Mouse (Mus musculus): ENCODE data around the gene Aff1.

The Aff1 gene

DNA sequence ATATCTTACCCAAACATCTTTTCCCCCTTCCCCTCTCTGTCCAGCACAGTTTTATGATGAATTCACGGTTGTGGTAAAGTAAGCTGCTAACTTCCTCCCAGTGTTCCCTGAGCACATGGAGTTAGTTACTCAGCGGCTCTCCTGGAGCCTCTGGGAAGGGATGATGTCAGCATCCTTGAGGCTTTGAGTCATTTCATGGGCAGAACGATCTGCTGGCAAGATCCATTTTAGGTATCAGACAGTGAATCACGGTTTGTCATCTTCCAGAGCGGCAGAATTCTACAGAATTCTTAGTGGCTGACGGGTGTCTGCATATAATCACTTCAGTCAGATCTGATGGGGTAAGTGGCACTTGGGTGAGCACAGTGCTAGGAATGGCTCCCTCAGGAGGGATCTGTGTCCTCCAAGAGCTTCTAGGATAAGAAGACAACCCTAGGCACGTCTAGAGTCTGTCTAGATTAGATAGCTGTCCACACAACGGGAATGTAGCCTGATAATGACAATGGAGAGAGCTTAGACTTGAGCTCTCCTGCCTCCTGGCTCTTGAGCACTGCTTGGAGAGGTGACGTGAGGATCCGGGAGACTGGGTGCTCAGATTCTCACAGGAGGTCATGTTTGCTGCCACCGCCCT, 82.6 kb downstream of the Aff1 start:
- no peak for DNase-seq

- DNase-seq, result no peak
Observed at GRCm38 (mm10) chr5:103775429-103775828, 83.3 kb downstream of the Aff1 start.

- no peak for DNase-seq
Observed at GRCm38 (mm10) chr5:103776842-103777241, 84.7 kb downstream of the Aff1 start.

- DNase-seq, result no peak
Observed at GRCm38 (mm10) chr5:103777446-103777845, 85.3 kb downstream of the Aff1 start.

DNA sequence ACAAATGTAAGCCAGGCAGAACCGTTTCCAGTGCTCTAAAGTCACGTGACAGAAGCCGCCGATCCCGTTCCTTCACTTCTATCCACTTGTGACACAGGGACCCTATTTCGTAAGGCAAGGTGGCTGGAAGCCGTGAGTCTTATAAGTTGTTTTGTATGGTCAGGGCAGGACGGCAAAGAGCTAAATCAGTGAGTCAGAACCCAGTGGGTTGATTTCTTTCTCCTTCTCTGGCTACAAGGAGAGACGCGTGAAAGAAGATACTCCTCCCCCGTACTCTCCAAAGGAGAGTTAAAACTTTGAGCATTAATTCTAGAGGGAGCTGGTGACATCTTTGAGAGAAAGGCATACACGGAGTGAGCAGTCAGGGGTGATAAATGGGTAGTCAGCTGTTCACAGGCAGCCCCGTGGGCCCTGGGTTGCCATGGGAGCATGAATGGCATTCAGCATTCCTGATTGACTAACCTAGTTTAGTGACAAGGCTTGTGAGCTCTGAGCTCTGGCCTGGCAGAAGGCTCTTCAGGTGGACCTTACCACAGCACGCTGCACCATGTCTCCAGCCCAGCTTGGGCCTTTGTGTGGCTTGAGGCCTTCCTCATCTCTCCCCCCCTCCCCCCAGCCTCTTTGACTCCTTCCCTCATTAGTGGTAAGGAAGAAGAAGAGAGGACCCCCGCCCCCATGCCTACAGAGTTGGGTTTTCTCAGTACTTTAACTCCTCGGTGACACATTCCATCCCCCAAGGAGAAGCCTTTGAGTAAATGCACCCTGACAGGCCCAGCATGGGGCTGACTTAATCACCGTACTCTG, 86.3 kb downstream of the Aff1 start:
- peak; percentile 71 to 84 for DNase-seq

DNA sequence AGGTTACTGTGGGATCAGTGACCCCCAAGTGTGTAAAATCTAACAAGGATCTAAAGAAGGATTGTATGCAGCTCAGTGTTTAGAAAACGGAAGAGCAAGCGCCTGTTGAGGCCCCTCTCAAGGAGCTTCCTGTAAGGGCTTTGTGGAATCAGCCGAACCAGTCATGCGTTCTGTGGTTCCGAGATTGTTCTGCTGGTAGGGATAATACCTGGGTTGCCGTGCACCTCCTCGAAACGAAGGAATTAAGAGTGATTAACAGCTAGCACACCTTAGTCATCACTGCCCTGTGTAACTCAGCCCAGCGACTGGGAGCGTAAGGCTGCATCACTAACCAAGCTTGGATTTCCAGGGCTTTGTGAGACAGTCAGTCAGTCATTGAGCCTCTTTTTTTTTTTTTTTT, 87.7 kb downstream of the Aff1 start:
- no peak for DNase-seq

DNA sequence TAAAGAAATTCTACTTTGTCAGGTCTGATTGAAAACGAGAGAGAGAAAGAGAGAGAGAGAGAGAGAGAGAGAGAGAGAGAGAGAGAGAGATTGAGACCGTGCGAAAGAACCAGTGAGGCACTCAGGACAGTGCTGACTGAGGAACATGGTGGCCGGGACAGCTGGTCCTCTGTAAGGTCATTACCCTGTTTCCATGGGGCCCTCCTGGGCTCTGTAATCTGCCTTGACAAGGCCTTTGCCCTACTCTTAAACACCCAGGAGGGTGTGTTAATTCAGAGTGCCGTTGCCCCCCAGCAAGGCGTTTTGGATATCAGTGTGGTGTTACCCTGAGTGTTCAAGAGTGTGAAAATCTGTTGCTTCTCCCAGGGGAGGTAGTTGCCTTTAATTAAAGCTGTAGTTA, 88.1 kb downstream of the Aff1 start:
- DNase-seq, result no peak

DNA sequence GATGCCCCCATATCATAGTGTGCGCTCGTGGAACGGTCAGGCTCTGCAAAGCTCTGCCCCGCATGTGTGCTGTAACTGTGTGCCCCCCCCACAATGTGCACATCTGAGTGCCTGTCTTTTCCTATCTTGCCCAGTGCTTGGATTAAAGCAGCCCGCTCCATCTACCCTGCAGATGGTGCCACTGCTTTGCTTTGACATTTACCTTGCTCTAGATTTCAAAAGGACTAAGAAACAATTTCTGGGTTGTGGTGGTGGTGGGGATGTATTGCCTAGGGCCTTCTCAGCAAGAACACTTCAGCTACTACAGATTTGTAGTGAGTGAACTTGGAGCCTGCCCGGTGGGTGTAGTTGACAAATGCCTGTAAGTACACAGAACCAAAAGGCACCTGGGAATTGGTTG, 88.7 kb downstream of the Aff1 start:
- DNase-seq, result peak; percentile 71 to 76

- no peak for DNase-seq
Observed at GRCm38 (mm10) chr5:103783086-103783668, 91.0 kb downstream of the Aff1 start.

- DNase-seq, result no peak
Observed at GRCm38 (mm10) chr5:103786096-103786495, 93.9 kb downstream of the Aff1 start.

DNA sequence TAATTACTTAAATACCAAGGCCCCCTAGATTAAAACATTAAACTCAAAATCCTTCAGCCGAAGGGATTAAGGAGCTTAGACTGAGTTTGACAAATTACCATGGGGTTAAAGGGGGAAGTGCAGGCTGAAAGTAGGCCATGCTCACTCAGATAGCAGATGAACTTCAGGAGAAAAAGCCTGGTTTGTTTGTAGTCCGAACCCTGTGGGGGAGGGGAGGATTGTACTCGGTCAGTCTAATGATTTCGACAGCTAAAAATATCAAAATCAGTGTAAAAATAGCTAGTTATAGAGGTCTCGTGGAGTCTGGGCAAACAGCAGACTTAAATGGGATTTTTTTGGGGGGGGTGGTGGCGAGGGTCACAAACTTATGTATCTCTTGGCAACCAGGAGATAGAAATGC, 96.3 kb downstream of the Aff1 start:
- DNase-seq, result no peak

DNA sequence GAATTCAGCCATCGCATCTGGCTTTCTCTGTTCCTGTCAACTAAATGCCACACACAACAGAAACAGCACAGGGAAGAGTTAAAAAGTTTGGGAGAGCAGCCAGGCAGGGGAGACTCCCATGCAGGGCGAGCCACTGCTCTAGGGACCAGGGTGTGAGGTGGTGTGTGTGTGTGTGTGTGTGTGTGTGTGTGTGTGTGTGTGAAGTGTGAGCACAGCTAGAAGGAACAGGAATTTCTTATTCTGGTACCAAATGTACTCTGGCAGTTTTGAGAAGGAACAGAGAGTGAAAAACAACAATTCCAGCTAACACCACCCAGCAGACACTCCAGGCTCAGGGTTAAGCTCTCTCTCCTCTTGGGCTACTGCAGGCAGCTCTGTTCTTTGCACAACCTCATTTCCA, 96.8 kb downstream of the Aff1 start:
- peak; percentile 34 to 53 for DNase-seq

DNA sequence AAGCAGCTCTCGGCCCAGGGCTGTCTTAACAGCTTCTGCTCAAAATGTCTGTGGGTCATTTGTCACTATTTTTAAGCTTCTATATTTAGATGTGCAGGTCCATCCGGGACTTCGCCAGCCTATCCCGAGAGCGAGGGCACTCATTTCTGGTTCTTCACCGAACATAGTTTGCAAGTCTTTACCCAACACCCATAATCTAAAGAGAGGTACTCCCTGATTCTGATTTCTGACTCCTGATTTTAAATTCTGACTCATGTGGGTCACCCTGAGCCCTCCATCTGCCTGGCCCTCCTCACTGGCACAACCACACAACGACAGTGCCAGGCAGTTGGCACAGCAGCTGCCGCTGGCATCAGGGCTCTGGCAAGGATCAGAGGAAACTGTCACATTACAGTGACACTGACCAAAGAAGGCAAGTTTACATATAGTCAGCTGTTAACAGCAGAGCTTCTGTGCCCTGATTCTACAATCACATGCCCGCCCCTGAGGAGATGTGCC, 97.5 kb downstream of the Aff1 start:
- no peak for DNase-seq

DNA sequence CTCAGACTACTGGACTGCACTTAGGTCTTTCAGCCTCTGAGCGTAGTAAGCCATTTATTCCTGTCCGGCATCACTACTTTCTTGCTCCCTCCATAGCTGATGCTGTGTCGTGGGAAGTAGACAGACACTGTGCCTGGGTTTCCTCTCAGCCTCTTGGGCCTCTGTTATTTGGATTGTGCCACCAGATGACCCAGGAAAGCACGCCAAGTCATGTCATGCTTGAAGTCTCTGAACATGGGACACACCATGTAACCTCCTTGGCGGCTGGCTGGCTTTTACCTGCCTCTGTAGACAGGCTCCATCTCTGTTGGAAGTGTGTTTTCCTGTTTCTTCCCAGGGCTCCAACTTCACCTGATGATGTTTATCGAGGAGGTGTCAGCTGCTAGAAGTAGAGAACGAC, 99.6 kb downstream of the Aff1 start:
- no peak for DNase-seq

GRCm38 (mm10) chr5:103795121-103795520, 102.9 kb downstream of the Aff1 start:
- DNase-seq, result no peak

GRCm38 (mm10) chr5:103796035-103796434, 103.9 kb downstream of the Aff1 start:
- DNase-seq, result peak in 1 of 2 experiments; percentile 52

- no peak for DNase-seq
Observed at GRCm38 (mm10) chr5:103797774-103798173, 105.6 kb downstream of the Aff1 start.

DNA sequence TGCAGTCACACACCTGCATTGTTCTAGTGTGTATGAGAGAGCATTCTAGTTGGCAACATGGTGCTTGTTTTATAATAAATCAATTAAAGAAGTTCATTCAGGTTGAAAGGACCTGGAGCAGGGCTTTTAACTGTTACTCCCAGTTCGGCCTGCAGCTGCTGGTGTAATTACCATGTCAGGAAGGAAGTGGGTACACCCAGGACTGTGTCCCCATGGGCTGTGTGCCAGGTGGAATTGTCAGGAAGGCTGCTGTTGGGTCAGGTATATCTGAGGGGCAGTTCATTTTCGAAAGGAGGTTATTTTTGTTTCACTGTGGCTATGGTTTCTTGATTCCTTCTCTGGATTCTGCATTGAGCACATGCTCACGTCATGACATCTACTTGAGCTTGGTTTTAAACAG, 107.3 kb downstream of the Aff1 start:
- DNase-seq, result peak in 1 of 2 experiments; percentile 45

GRCm38 (mm10) chr5:103800009-103800408, 107.8 kb downstream of the Aff1 start:
- DNase-seq, result no peak

- DNase-seq, result no peak
Observed at GRCm38 (mm10) chr5:103803386-103803785, 111.2 kb downstream of the Aff1 start.

GRCm38 (mm10) chr5:103803927-103804590, 111.9 kb downstream of the Aff1 start:
- DNase-seq, result peak; percentile 59 to 73

- DNase-seq, result no peak
Observed at GRCm38 (mm10) chr5:103806851-103807578, 114.8 kb downstream of the Aff1 start.

Data from kidney, postnatal 4 days (tissue).